Mouse (Mus musculus): ENCODE data around the gene Nemp1. TPM values are rescaled to one million over a fixed set of nuclear protein-coding genes. Genes with fewer than 3 reads are reported as not detected.

Nemp1 gene
- polyA plus RNA-seq, 1 experiment from 2014 or later, result 3.0 TPM

GRCm38 (mm10) chr10:127725136-127725535, 58.4 kb downstream of the Nemp1 start:
- WGBS, result 90% methylated on average over 4 of the region's 4 CpGs
- Histone ChIP-seq H3K27ac (ENCODE audit: low read depth, low read length) (no peak overlapping the region), H3K4me3 (ENCODE audit: low read depth, low read length) (no peak overlapping the region), H3K27me3 (ENCODE audit: control insufficient read depth, insufficient read depth, low read length) (no peaks in the 10 kb centered on the region), H3K9me3 (ENCODE audit: control insufficient read depth, low read length) (no peaks in the 10 kb centered on the region), H3K36me3 (ENCODE audit: control insufficient read depth, insufficient read depth, low read length) (no peaks in the 10 kb centered on the region), H3K4me2 (ENCODE audit: low read depth, low read length) (no peak overlapping the region), H3K9ac (replicated peaks; ENCODE audit: low read depth, low read length) (no peak overlapping the region), H3K4me1 (ENCODE audit: control insufficient read depth, insufficient read depth, low read length) (peaks cover 11% of the 10 kb centered on the region; the same call in 1 of the 2 replicates)
- no peak for ATAC-seq (ENCODE audit: low read depth)

- no peak overlapping the region for H3K4me2 ChIP-seq (ENCODE audit: low read depth, low read length)
- H3K36me3 ChIP-seq (ENCODE audit: control insufficient read depth, insufficient read depth, low read length), result no peaks in the 10 kb centered on the region
- no peak overlapping the region for H3K9ac ChIP-seq (replicated peaks; ENCODE audit: low read depth, low read length)
- no peak overlapping the region for H3K4me3 ChIP-seq (ENCODE audit: low read depth, low read length)
- no peak for ATAC-seq (ENCODE audit: low read depth)
- H3K4me1 ChIP-seq (ENCODE audit: control insufficient read depth, insufficient read depth, low read length), result no peaks in the 10 kb centered on the region
- no peak overlapping the region for H3K27ac ChIP-seq (ENCODE audit: low read depth, low read length)
- no peaks in the 10 kb centered on the region for H3K9me3 ChIP-seq (ENCODE audit: control insufficient read depth, low read length)
- WGBS, result 72% methylated on average over 8 of the region's 8 CpGs
- H3K27me3 ChIP-seq (ENCODE audit: control insufficient read depth, insufficient read depth, low read length), result no peaks in the 10 kb centered on the region
Observed at GRCm38 (mm10) chr10:127728437-127728836, 61.7 kb downstream of the Nemp1 start.

- Histone ChIP-seq H3K4me3 (ENCODE audit: low read depth, low read length) (no peak overlapping the region), H3K9me3 (ENCODE audit: control insufficient read depth, low read length) (no peaks in the 10 kb centered on the region), H3K4me2 (ENCODE audit: low read depth, low read length) (no peak overlapping the region), H3K36me3 (ENCODE audit: control insufficient read depth, insufficient read depth, low read length) (no peaks in the 10 kb centered on the region), H3K27ac (ENCODE audit: low read depth, low read length) (no peak overlapping the region), H3K4me1 (ENCODE audit: control insufficient read depth, insufficient read depth, low read length) (no peaks in the 10 kb centered on the region), H3K9ac (replicated peaks; ENCODE audit: low read depth, low read length) (no peak overlapping the region), H3K27me3 (ENCODE audit: control insufficient read depth, insufficient read depth, low read length) (no peaks in the 10 kb centered on the region)
- ATAC-seq (ENCODE audit: low read depth), result no peak
- 49% methylated on average over 11 of the region's 11 CpGs for WGBS
Observed at GRCm38 (mm10) chr10:127730285-127730932, 63.7 kb downstream of the Nemp1 start.

- ATAC-seq (ENCODE audit: low read depth), result no peak
- no peaks in the 10 kb centered on the region for H3K27me3 ChIP-seq (ENCODE audit: control insufficient read depth, insufficient read depth, low read length)
- H3K4me2 ChIP-seq (ENCODE audit: low read depth, low read length), result no peak overlapping the region
- no peak overlapping the region; the same call in 1 of the 2 replicates for H3K9ac ChIP-seq (replicated peaks; ENCODE audit: low read depth, low read length)
- H3K4me3 ChIP-seq (ENCODE audit: low read depth, low read length), result no peak overlapping the region
- H3K36me3 ChIP-seq (ENCODE audit: control insufficient read depth, insufficient read depth, low read length), result no peaks in the 10 kb centered on the region
- no peaks in the 10 kb centered on the region for H3K4me1 ChIP-seq (ENCODE audit: control insufficient read depth, insufficient read depth, low read length)
- 24% methylated on average over 9 of the region's 9 CpGs for WGBS
- no peaks in the 10 kb centered on the region for H3K9me3 ChIP-seq (ENCODE audit: control insufficient read depth, low read length)
- H3K27ac ChIP-seq (ENCODE audit: low read depth, low read length), result no peak overlapping the region
Observed at GRCm38 (mm10) chr10:127730933-127731310, 64.2 kb downstream of the Nemp1 start.

GRCm38 (mm10) chr10:127731397-127731796, 64.7 kb downstream of the Nemp1 start:
- ATAC-seq (ENCODE audit: low read depth), result no peak
- Histone ChIP-seq H3K9ac (replicated peaks; ENCODE audit: low read depth, low read length) (no peak overlapping the region; the same call in 1 of the 2 replicates), H3K36me3 (ENCODE audit: control insufficient read depth, insufficient read depth, low read length) (no peaks in the 10 kb centered on the region), H3K4me2 (ENCODE audit: low read depth, low read length) (no peak overlapping the region), H3K27ac (ENCODE audit: low read depth, low read length) (no peak overlapping the region), H3K4me3 (ENCODE audit: low read depth, low read length) (no peak overlapping the region), H3K9me3 (ENCODE audit: control insufficient read depth, low read length) (no peaks in the 10 kb centered on the region), H3K4me1 (ENCODE audit: control insufficient read depth, insufficient read depth, low read length) (no peaks in the 10 kb centered on the region), H3K27me3 (ENCODE audit: control insufficient read depth, insufficient read depth, low read length) (no peaks in the 10 kb centered on the region)
- 18% methylated on average over 5 of the region's 5 CpGs for WGBS

GRCm38 (mm10) chr10:127734434-127734833, 67.7 kb downstream of the Nemp1 start:
- ATAC-seq (ENCODE audit: low read depth), result no peak
- 47% methylated on average over 5 of the region's 5 CpGs for WGBS
- Histone ChIP-seq H3K36me3 (ENCODE audit: control insufficient read depth, insufficient read depth, low read length) (no peaks in the 10 kb centered on the region), H3K27me3 (ENCODE audit: control insufficient read depth, insufficient read depth, low read length) (no peaks in the 10 kb centered on the region), H3K4me3 (ENCODE audit: low read depth, low read length) (no peak overlapping the region), H3K4me2 (ENCODE audit: low read depth, low read length) (no peak overlapping the region), H3K9me3 (ENCODE audit: control insufficient read depth, low read length) (no peaks in the 10 kb centered on the region), H3K9ac (replicated peaks; ENCODE audit: low read depth, low read length) (no peak overlapping the region), H3K27ac (ENCODE audit: low read depth, low read length) (no peak overlapping the region), H3K4me1 (ENCODE audit: control insufficient read depth, insufficient read depth, low read length) (no peaks in the 10 kb centered on the region)

GRCm38 (mm10) chr10:127736266-127736665, 69.6 kb downstream of the Nemp1 start:
- 79% methylated on average over 2 of the region's 2 CpGs for WGBS
- no peak overlapping the region for H3K27ac ChIP-seq (ENCODE audit: low read depth, low read length)
- ATAC-seq (ENCODE audit: low read depth), result no peak

GRCm38 (mm10) chr10:127736916-127737315, 70.2 kb downstream of the Nemp1 start:
- Histone ChIP-seq H3K9ac (replicated peaks; ENCODE audit: low read depth, low read length) (no peak overlapping the region), H3K4me1 (ENCODE audit: control insufficient read depth, insufficient read depth, low read length) (peaks cover 9% of the 10 kb centered on the region), H3K36me3 (ENCODE audit: control insufficient read depth, insufficient read depth, low read length) (peaks cover 4% of the 10 kb centered on the region), H3K27ac (ENCODE audit: low read depth, low read length) (no peak overlapping the region), H3K9me3 (ENCODE audit: control insufficient read depth, low read length) (no peaks in the 10 kb centered on the region), H3K27me3 (ENCODE audit: control insufficient read depth, insufficient read depth, low read length) (no peaks in the 10 kb centered on the region), H3K4me3 (ENCODE audit: low read depth, low read length) (no peak overlapping the region), H3K4me2 (ENCODE audit: low read depth, low read length) (no peak overlapping the region)
- 76% methylated on average over 4 of the region's 4 CpGs for WGBS
- no peak for ATAC-seq (ENCODE audit: low read depth)

More at GRCm38 (mm10) chr10:127736266-127736665, 69.6 kb downstream of the Nemp1 start:
- no peak overlapping the region for H3K9ac ChIP-seq (replicated peaks; ENCODE audit: low read depth, low read length)
- no peak overlapping the region for H3K4me3 ChIP-seq (ENCODE audit: low read depth, low read length)
- peaks cover 9% of the 10 kb centered on the region for H3K4me1 ChIP-seq (ENCODE audit: control insufficient read depth, insufficient read depth, low read length)
- no peaks in the 10 kb centered on the region for H3K9me3 ChIP-seq (ENCODE audit: control insufficient read depth, low read length)
- no peaks in the 10 kb centered on the region for H3K36me3 ChIP-seq (ENCODE audit: control insufficient read depth, insufficient read depth, low read length)
- H3K27me3 ChIP-seq (ENCODE audit: control insufficient read depth, insufficient read depth, low read length), result no peaks in the 10 kb centered on the region
- no peak overlapping the region for H3K4me2 ChIP-seq (ENCODE audit: low read depth, low read length)

- Histone ChIP-seq H3K27me3 (ENCODE audit: control insufficient read depth, insufficient read depth, low read length) (no peaks in the 10 kb centered on the region), H3K4me1 (ENCODE audit: control insufficient read depth, insufficient read depth, low read length) (peaks cover 9% of the 10 kb centered on the region), H3K36me3 (ENCODE audit: control insufficient read depth, insufficient read depth, low read length) (peaks cover 9% of the 10 kb centered on the region), H3K27ac (ENCODE audit: low read depth, low read length) (no peak overlapping the region), H3K9me3 (ENCODE audit: control insufficient read depth, low read length) (no peaks in the 10 kb centered on the region), H3K4me2 (ENCODE audit: low read depth, low read length) (no peak overlapping the region), H3K9ac (replicated peaks; ENCODE audit: low read depth, low read length) (no peak overlapping the region), H3K4me3 (ENCODE audit: low read depth, low read length) (no peak overlapping the region)
- 27% methylated on average over 2 of the region's 2 CpGs for WGBS
- no peak for ATAC-seq (ENCODE audit: low read depth)
Observed at GRCm38 (mm10) chr10:127737552-127737951, 70.9 kb downstream of the Nemp1 start.

All from neural tube, embryonic 14.5 days (tissue).